Mouse (Mus musculus) stomach, postnatal 0 days (tissue): ENCODE results near the gene Arhgap29.

Source experiments
- CTCF ChIP-seq: IDR thresholded peaks from 2 replicates; pipeline ENCODE4 v1.5.1; 2016; ENCODE audit warnings: antibody characterized with exemption, low read depth, mild to moderate bottlenecking, moderate library complexity
- EP300 ChIP-seq: optimal IDR thresholded peaks from 2 replicates; pipeline ENCODE3; 2016; ENCODE audit warnings: antibody characterized with exemption

DNA sequence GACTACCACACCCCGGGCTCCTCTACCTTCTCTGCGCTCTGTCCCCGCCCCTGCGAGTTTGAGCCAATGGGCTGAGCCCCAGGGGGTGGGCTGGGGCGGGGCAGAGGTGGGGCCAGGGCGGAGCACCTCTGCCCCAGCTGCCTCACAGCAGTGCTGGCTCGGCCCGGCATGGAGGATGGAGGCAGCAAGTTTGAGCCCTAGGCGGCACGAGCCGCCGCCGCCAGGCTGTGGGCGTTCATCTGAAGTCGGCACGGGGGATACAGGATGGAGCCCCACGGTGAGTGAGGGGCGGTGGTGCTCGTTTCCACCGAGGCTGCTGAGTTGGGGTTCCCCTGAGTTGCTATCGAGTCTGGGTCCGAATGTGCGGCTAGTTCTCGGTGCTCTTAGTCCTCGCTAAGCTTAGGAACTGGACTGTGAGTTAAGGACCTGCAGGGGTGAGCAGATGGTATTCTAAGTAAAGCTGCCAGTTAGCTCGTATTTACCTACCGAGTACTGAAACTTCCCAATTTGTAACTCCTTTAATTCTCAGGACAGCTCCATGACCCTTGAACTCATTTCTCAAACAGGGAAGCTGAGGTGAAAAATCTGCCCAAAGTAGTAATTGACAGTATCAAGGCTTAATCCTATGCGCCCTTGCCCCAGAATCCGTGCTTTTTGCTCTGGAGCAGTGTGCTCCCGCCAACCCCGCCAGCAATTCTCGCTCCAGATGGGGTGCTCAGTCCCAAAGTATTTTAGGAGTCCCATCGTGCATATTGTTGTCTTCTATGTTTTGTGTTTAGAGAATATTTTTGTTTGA lies 15.5 kb downstream of the Arhgap29 start:
- TF ChIP-seq CTCF (peak; percentile 14; the same call in 1 of the 2 replicates), EP300 (no peak)
